Mouse (Mus musculus): ENCODE measurements around the gene Tsc22d2. TPM values are rescaled to one million over a fixed set of nuclear protein-coding genes. Genes with fewer than 3 reads are reported as not detected.

Tsc22d2 gene
- polyA plus RNA-seq, 1 experiment, result 14.7 TPM

GRCm38 (mm10) chr3:58513483-58513882 lies 99.0 kb downstream of the Tsc22d2 start:
- DNase-seq (ENCODE audit: low spot score), result no peak

GRCm38 (mm10) chr3:58515947-58516601 lies 101.6 kb downstream of the Tsc22d2 start:
- DNase-seq (ENCODE audit: low spot score), result no peak

Other genes starting within 250 kb of the Tsc22d2 start
- 46.6 and 52.4 TPM in 2 replicates for gene Eif2a, start 111.1 kb downstream of the Tsc22d2 start, polyA plus RNA-seq (2012; rRNA removed)
- 51.8 and 56.1 TPM in 2 replicates for gene Serp1, start 111.2 kb downstream of the Tsc22d2 start, polyA plus RNA-seq (2012; rRNA removed)
- gene Selenot, start 161.9 kb downstream of the Tsc22d2 start, polyA plus RNA-seq (2012; rRNA removed), result 71.4 and 75.8 TPM in 2 replicates
- gene Erich6, start 222.5 kb downstream of the Tsc22d2 start, polyA plus RNA-seq (2012; rRNA removed), result 0.09 and 0.12 TPM in 2 replicates

Measured in urinary bladder, adult 2 months (tissue).